Mouse (Mus musculus): ENCODE measurements around the gene Mul1. TPM values are rescaled to one million over a fixed set of nuclear protein-coding genes. Genes with fewer than 3 reads are reported as not detected.

Mul1 gene
- polyA plus RNA-seq, 1 experiment from 2014 or later = 16.1 TPM

DNA sequence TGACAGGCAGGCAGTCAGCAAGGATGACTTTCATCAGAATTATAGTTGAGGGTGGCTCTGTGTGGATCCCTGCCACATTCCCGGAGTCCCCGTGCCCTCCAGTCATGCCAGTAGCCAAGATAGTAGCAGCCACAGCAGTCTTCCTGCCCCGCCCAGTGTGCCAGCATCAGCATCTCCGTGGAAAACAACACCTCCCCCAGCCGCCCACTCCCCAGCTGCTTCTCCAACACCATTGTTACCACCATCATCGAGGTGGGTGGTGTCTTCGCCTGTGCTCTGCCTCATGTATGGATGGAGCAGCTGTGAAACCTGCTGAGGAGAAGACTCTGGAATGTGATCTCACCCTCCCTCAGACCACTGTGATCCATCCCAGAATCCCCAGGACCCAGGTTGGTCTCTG lies 45.1 kb downstream of the Mul1 start:
- Histone ChIP-seq H3K4me2 (no peak overlapping the region), H3K27me3 (ENCODE audit: control insufficient read depth, insufficient read depth, low read length) (peaks cover 20% of the 10 kb centered on the region), H3K4me3 (ENCODE audit: low read depth, low read length) (no peak overlapping the region), H3K27ac (ENCODE audit: low read depth, low read length) (no peak overlapping the region), H3K36me3 (ENCODE audit: control insufficient read depth, insufficient read depth, low read length) (no peaks in the 10 kb centered on the region), H3K9me3 (replicated peaks; ENCODE audit: control insufficient read depth, low read length) (no peaks in the 10 kb centered on the region), H3K4me1 (ENCODE audit: control insufficient read depth, insufficient read depth, low read length) (no peaks in the 10 kb centered on the region), H3K9ac (ENCODE audit: low read depth, low read length) (no peak overlapping the region)
- ATAC-seq (replicated peaks; ENCODE audit: insufficient number of reproducible peaks, low FRiP score, low TSS enrichment) = no peak
- 79% methylated on average over 7 of the region's 7 CpGs for WGBS (ENCODE audit: insufficient replicate concordance)

DNA sequence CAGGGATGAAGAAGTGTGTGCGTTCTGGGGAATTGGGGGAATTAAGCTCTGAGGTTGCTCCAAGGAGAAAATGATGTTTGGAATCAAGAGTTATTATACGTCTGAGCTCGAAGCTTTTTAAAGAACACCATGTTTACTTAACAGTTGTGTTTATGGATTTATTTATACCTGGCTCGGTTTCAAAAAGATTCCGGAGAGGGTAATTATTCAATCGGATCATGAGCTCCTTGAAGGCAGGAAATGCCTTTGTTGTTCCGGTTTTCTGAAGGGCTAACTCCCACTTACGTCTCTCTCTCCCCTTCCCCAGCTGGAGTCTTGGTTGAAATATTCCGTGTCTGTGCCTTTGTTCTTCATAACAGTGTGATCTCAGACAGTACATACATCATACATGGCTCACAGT lies 46.5 kb downstream of the Mul1 start:
- 54% methylated on average over 9 of the region's 9 CpGs for WGBS (ENCODE audit: insufficient replicate concordance)

GRCm38 (mm10) chr4:138482721-138483120 lies 48.2 kb downstream of the Mul1 start:
- no peak for ATAC-seq (replicated peaks; ENCODE audit: insufficient number of reproducible peaks, low FRiP score, low TSS enrichment)
- H3K9me3 ChIP-seq (replicated peaks; ENCODE audit: control insufficient read depth, low read length) = no peaks in the 10 kb centered on the region
- H3K9ac ChIP-seq (ENCODE audit: low read depth, low read length) = no peak overlapping the region
- peaks cover 9% of the 10 kb centered on the region; the same call in 1 of the 2 replicates for H3K27me3 ChIP-seq (ENCODE audit: control insufficient read depth, insufficient read depth, low read length)
- no peaks in the 10 kb centered on the region for H3K4me1 ChIP-seq (ENCODE audit: control insufficient read depth, insufficient read depth, low read length)
- no peak overlapping the region for H3K4me2 ChIP-seq
- 53% methylated on average over 8 of the region's 8 CpGs for WGBS (ENCODE audit: insufficient replicate concordance)
- H3K36me3 ChIP-seq (ENCODE audit: control insufficient read depth, insufficient read depth, low read length) = no peaks in the 10 kb centered on the region
- no peak overlapping the region for H3K27ac ChIP-seq (ENCODE audit: low read depth, low read length)
- H3K4me3 ChIP-seq (ENCODE audit: low read depth, low read length) = no peak overlapping the region

More for the DNA sequence above, 46.5 kb downstream of the Mul1 start:
- ATAC-seq (replicated peaks; ENCODE audit: insufficient number of reproducible peaks, low FRiP score, low TSS enrichment) = no peak
- H3K36me3 ChIP-seq (ENCODE audit: control insufficient read depth, insufficient read depth, low read length) = no peaks in the 10 kb centered on the region
- peaks cover 13% of the 10 kb centered on the region for H3K27me3 ChIP-seq (ENCODE audit: control insufficient read depth, insufficient read depth, low read length)
- H3K27ac ChIP-seq (ENCODE audit: low read depth, low read length) = no peak overlapping the region
- no peaks in the 10 kb centered on the region for H3K9me3 ChIP-seq (replicated peaks; ENCODE audit: control insufficient read depth, low read length)
- H3K4me3 ChIP-seq (ENCODE audit: low read depth, low read length) = no peak overlapping the region
- no peaks in the 10 kb centered on the region for H3K4me1 ChIP-seq (ENCODE audit: control insufficient read depth, insufficient read depth, low read length)
- no peak overlapping the region for H3K9ac ChIP-seq (ENCODE audit: low read depth, low read length)
- no peak overlapping the region for H3K4me2 ChIP-seq

GRCm38 (mm10) chr4:138488241-138488640 lies 53.8 kb downstream of the Mul1 start:
- Histone ChIP-seq H3K27me3 (ENCODE audit: control insufficient read depth, insufficient read depth, low read length) (0 out of 2 replicates have a peak, but pooled peaks cover 10% of the 10 kb centered on the region), H3K27ac (ENCODE audit: low read depth, low read length) (no peak overlapping the region), H3K4me2 (no peak overlapping the region), H3K9ac (ENCODE audit: low read depth, low read length) (no peak overlapping the region), H3K4me1 (ENCODE audit: control insufficient read depth, insufficient read depth, low read length) (no peaks in the 10 kb centered on the region; the same call in 1 of the 2 replicates), H3K36me3 (ENCODE audit: control insufficient read depth, insufficient read depth, low read length) (no peaks in the 10 kb centered on the region), H3K9me3 (replicated peaks; ENCODE audit: control insufficient read depth, low read length) (no peaks in the 10 kb centered on the region), H3K4me3 (ENCODE audit: low read depth, low read length) (no peak overlapping the region)
- ATAC-seq (replicated peaks; ENCODE audit: insufficient number of reproducible peaks, low FRiP score, low TSS enrichment) = no peak
- WGBS (ENCODE audit: insufficient replicate concordance) = 49% methylated on average over 8 of the region's 8 CpGs

DNA sequence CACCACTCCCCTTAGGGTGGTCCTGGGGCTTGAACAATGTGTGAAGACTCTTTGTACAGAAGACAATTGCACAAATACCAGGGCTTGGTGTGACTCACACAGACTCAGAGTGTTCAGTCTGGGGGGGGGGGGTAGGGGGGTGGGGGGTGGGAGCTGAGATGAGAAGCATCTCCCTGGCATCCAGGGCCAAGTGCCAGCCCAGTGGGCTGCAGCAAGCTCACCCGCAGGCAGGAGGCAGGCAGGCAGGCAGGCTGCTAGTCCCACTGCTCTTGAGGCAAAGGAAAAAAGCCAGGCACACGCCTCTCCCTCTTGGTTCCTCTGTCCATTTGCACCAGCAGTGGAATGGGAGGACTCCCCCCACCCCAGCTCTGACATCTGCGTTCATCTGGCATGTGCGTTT lies 56.6 kb downstream of the Mul1 start:
- no peaks in the 10 kb centered on the region for H3K9me3 ChIP-seq (replicated peaks; ENCODE audit: control insufficient read depth, low read length)
- H3K27ac ChIP-seq (ENCODE audit: low read depth, low read length) = no peak overlapping the region
- H3K9ac ChIP-seq (ENCODE audit: low read depth, low read length) = no peak overlapping the region
- no peak overlapping the region for H3K4me3 ChIP-seq (ENCODE audit: low read depth, low read length)
- peaks cover 21% of the 10 kb centered on the region for H3K27me3 ChIP-seq (ENCODE audit: control insufficient read depth, insufficient read depth, low read length)
- WGBS (ENCODE audit: insufficient replicate concordance) = 82% methylated on average over 4 of the region's 4 CpGs
- H3K4me1 ChIP-seq (ENCODE audit: control insufficient read depth, insufficient read depth, low read length) = peaks cover 4% of the 10 kb centered on the region; the same call in 1 of the 2 replicates
- no peak for ATAC-seq (replicated peaks; ENCODE audit: insufficient number of reproducible peaks, low FRiP score, low TSS enrichment)
- no peak overlapping the region for H3K4me2 ChIP-seq
- H3K36me3 ChIP-seq (ENCODE audit: control insufficient read depth, insufficient read depth, low read length) = no peaks in the 10 kb centered on the region

Other genes with a start within 250 kb of the Mul1 start
- gene Hp1bp3, start 218.4 kb upstream of the Mul1 start, polyA plus RNA-seq (2014; fragmentation: Nextera tagmentation; extraction: Ambion mirVana) = 105 and 107 TPM in 2 replicates
- gene Sh2d5, start 184.3 kb upstream of the Mul1 start, polyA plus RNA-seq (2014; fragmentation: Nextera tagmentation; extraction: Ambion mirVana) = 0.24 and 0.31 TPM in 2 replicates
- 0.44 and 0.61 TPM in 2 replicates for gene Kif17, start 184.2 kb upstream of the Mul1 start, polyA plus RNA-seq (2014; fragmentation: Nextera tagmentation; extraction: Ambion mirVana)
- gene Ddost, start 129.9 kb upstream of the Mul1 start, polyA plus RNA-seq (2014; fragmentation: Nextera tagmentation; extraction: Ambion mirVana) = 269 and 310 TPM in 2 replicates
- 22.9 and 30.9 TPM in 2 replicates for gene Pink1, start 108.4 kb upstream of the Mul1 start, polyA plus RNA-seq (2014; fragmentation: Nextera tagmentation; extraction: Ambion mirVana)
- gene Cda, start 66.7 kb upstream of the Mul1 start, polyA plus RNA-seq (2014; fragmentation: Nextera tagmentation; extraction: Ambion mirVana) = 6.9 and 7.6 TPM in 2 replicates
- gene Fam43b, start 38.1 kb upstream of the Mul1 start, polyA plus RNA-seq (2014; fragmentation: Nextera tagmentation; extraction: Ambion mirVana) = 0.07 TPM in 1 of 2 replicates, not detected in the other
- gene Camk2n1, start 19.6 kb downstream of the Mul1 start, polyA plus RNA-seq (2014; fragmentation: Nextera tagmentation; extraction: Ambion mirVana) = 1.2 and 1.4 TPM in 2 replicates
- gene Vwa5b1, start 201.2 kb downstream of the Mul1 start, polyA plus RNA-seq (2014; fragmentation: Nextera tagmentation; extraction: Ambion mirVana) = not detected in 2 replicates

Measured in heart, embryonic 11.5 days (tissue).